Mouse (Mus musculus) spleen, adult 12 weeks (tissue): ENCODE measurements at regions not wholly inside any gene's neighbourhood (a gene's known extent, or its start where the extent isn't known, plus 50 kb on each side); places are given as distances from the start of the nearest gene placed in this dataset.
"Not testable (repeated sequence)": the region's sequence is repeated elsewhere in the genome, so short reads cannot be mapped to it uniquely, and the experiment has no call there.

Experiments
- DNase-seq: peaks from one replicate; pipeline ENCODE4 v3.0.0; 2022; ENCODE audit warnings: low spot score

DNA sequence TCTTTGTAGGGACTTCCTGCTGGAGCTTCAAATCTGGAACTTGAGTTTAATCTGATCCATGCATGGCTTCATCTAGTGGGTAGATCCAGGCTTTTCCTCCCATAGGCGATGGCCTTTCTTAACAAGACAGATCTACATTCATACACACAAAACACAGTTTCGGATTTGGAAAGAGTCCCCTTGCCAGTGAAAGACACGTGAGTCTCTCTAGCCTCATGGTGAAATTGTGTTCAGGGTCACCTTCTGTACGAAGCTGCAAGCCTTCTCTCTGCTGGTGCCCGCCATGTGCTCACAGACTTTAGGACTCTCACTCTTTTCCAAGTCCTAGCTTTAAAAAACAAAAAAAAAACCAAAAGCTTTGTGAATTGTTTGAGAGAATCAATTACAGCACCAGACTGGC is 51.4 kb upstream of the Dlx2 start:
- no peak for DNase-seq

DNA sequence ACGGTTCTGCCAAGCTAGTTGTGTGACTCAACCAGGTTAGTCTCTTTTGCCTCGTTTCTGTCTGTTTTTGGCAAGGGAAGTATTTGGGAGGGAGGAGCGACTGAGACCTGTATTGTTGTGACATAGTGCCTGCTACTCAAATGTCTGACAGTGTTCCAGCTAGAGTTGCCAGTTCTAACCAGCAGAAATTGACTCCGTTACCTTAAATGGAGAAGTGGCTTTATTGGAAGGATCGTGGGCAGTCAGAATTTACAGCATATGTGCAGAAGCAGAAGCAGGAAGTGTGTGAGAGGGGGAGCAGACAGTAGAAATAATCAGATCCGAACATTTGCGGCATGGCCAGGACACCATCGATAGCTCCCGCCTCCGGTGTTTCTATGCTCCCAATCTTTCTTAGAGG is 51.8 kb upstream of the Dlx2 start:
- DNase-seq: no peak

DNA sequence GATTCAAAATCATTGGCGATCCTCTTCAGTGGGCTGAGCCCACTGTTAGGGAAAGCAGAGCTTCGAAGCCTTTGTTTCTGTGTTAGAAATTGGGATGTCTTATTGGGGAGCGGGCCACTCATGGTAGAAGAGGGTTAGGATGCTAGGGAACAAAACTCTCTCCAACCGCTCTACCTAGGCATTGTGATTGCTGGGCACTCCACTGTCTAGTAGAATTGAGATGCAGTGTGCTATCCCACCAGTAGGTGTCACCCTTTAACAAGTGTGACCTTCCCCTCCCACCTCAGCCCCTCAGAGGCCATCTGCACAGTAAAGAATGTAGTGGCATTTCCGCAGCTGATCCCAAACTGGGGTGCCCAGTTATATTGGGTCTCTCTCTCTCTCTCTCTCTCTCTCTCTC is 52.2 kb upstream of the Dlx2 start:
- peak; percentile 39 for DNase-seq

DNA sequence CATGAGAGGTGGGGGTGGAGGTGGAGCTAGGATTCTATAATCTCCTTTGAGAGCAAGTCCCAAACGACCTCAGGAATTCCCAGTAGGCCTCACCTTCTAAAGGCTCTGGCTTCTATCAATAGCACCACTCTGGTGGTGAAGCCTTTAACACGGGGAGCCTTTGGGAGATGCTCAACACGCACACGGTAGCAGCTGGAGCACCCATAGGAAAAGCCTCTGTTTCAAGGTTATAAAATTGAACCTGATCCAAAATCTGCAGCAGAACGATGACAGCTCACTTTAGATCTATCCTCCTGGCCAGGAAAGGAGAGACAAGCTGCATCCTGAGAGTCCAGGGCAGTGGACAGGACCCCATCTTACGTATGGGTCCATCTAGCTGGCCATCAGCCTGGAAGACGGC is 53.7 kb upstream of the Dlx2 start:
- no peak for DNase-seq

DNA sequence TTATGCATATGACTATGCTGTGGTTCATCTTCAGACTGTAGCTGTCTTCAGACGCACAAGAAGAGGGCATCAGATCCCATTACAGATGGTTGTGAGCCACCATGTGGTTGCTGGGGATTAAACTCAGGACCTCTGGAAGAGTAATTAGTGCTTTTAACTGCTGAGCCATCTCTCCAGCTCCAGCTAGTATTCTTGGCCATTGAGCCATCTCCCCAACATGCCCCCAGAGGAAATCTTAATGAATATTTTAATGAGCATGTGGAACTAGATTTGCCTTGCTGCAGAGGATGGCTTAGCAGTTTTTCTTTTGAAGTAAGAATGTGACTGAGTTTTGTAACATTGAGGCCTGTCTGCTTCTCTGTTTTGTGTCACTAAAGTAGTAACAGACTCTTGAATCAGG is 54.4 kb upstream of the Dlx2 start:
- DNase-seq: no peak

DNA sequence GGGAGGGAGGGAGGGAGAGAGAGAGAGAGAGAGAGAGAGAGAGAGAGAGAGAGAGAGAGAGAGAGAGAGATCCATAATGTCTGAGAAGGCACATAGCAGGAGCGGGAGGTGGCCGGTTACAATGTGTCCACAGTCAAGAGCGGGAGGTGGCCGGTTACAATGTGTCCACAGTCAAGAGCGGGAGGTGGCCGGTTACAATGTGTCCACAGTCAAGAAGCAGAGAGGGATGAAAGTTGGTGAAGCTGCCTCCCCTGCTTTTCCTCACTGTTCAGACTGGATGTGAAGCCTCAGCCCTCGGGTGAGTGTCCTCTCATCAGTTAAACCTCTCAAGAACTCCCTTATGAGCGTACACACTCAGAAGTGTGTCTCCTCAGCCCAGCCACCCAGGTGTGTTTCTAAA is 57.2 kb upstream of the Dlx2 start:
- DNase-seq: not testable (repeated sequence)

DNA sequence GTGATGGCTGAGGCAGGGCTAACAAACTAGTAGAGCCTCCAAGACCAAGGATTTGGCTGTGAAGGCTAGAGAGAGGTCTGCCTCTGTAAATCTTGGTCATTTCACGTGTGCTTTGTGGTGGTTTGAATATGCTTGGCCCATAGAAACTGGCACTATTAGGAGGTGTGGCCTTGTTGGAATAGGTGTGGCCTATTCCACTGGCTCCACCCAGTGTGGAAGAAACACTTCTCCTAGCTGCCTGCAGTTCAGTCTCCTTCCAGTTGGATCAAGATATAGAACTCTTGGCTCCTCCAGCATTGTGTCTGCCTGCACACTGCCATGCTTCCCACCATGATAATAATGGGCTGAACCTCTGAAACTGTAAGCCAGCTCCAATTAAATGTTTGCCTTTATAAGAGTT is 59.1 kb upstream of the Dlx2 start:
- DNase-seq: no peak

DNA sequence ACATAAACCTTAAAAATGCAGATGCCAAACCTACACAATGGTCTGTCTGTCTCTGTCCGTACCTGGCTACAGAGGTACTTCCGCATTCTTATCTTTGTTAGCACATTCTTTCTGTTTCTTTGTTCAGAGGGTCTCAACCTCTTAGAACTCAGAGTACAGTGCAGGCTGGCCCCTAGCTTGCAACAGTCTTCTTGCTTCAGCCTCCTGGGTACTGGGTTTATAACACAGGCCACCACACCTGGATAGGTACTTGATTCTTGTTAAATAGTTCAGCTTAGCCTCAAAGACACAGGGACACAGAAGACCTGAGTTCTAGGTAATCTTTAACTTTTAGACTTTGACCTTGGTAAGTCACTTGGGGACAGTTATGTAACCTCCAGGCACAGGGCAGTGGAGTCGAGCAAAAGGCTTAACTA is 60.5 kb upstream of the Dlx2 start:
- DNase-seq: no peak

DNA sequence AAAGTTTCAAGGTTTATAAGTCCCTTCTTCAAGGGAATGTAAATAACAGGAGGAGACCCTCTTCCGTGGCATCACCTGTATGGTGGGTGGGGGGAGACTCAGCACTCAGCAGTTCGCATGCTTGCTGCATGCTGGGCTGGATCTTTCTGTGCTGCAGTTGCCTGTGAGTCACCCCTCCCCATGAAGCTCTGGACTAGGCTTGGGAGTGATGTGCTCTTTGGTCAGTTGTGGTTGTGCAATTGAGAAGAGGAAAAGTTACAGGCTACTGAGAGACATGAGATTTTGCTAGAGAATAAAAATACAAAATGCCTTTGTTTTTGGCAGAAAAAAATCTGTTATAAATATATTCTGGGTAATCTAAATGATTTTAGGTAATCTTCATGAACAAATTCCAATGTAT is 66.7 kb upstream of the Dlx2 start:
- DNase-seq: no peak

DNA sequence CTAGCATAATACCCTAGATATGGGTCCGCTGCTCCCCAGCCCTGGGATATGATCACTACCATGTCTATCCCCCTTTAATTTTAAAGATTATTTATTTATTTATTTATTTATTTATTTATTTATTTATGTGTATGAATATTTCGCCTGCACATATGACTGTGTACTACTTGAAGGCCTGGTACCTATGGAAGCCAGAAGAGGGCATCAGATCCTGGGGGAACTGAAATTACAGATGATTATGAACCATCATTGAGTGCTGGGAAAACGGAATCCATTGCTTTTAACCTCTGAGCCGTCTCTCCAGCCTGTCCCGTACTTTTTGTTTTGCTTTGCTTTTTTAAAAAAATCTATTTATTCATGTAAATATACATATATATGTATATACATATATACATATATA is 70.0 kb upstream of the Dlx2 start:
- no peak for DNase-seq

DNA sequence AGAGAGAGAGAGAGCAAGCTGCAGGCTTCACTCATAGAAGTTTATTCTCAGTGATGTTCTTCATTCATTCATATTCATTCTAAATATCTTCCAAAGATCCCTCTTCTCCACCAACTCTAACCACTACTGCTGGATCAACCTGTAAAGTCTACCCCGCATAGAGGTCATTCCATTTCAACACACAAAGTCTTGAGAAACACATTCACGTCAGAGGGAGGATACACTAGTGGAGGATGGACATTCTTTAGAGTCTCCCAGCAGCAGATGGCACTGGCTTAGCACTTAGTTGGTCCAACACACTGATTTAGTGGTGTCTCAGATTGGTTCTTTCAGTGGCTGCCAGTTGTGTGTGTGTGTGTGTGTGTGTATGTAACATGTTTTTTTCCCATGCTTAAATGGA is 74.9 kb upstream of the Dlx2 start:
- no peak for DNase-seq

DNA sequence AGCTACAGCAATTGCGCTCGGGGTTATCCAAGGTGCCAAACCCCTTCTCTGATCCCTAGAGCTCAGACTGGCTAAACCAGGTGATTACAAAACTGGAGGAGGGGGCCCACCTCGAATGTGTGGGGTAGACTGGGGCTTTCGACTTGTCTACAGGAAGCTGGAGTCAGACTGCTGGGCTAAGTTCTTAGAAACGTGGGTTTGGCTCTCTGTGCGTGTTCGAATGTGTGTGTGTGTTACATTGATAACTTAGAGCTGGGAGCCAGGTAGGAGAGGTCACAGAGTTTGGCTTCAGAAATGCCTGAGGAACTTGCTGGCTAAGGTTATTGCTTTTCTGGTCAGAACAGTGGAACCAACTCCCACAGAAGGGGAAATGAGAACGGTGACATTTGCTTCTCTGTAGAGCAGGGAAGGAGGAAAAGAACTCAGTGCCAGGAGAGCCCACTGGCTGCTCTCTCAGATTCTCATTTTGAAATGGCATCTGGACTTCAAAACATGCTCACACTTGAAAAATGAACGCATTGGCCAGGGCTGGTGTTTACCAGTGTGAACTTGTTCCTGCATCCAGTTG is 76.1 kb upstream of the Dlx2 start:
- no peak for DNase-seq

DNA sequence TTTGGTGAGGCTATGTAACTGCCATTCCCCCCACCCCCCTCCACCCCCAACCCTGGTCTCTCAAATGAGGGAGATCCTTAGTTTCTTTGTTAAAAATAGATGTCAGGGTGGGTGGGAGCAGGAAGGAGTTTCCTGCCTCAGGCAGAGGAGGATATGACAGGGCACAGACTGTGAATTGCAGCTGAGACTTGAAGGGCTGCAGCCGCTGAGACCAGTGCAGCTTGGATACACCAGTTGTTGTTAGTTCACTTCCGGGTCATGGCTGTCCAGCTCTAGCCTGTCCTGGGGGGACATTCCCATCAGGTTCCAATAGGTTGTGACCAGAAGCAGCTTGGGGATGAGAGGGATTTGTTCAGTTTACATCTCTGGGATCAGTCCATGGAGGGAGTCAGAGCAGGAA is 76.6 kb upstream of the Dlx2 start:
- DNase-seq: no peak

DNA sequence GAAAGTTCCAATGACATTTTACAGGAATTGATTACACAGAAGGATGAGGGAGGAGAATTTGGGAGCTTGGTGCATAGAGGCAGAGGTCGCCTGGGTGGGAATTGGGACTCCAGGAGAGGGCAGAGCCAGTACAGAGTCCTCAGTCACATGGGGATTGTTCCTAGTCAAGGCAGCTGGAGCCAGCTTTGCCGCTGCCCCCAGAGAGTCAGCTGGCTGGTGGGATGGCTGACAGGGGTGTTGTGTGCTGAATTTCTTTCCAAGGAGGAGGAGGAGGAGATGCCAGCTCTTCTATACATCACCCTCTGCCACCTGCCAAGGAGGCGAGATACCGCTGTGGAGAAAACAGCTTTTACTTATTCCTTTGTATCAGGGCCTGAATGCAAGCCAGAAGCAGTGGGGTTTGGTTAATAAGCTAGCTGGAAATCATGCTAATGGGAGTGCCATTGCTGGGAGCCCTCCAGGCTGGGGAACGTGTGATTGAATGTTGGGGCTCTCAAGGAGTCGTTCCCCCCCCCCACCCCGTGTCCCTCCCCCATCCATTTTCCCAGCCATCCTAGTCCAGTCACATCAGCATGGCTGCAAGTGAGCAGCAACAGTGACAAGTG is 78.8 kb upstream of the Dlx2 start:
- no peak for DNase-seq

DNA sequence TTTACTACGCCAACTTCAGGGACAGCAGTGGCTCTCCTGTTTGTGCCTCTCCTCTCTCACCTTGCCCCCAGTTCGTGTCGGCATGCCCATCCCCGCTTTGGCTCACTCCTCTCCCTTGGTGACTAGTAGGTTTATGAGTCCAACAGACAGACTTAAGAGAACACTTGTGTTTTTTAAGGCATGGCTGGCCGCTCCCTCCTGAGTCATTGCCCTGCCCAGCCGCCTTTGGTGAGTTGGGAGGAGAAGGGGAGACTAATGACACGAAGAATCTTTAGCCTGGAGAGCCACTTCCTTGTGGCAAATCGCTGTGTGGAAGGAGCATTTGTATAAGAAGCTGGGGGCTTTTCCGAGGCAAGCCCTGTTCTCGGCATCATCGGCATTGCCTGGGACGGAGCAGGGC is 79.8 kb upstream of the Dlx2 start:
- DNase-seq: no peak

DNA sequence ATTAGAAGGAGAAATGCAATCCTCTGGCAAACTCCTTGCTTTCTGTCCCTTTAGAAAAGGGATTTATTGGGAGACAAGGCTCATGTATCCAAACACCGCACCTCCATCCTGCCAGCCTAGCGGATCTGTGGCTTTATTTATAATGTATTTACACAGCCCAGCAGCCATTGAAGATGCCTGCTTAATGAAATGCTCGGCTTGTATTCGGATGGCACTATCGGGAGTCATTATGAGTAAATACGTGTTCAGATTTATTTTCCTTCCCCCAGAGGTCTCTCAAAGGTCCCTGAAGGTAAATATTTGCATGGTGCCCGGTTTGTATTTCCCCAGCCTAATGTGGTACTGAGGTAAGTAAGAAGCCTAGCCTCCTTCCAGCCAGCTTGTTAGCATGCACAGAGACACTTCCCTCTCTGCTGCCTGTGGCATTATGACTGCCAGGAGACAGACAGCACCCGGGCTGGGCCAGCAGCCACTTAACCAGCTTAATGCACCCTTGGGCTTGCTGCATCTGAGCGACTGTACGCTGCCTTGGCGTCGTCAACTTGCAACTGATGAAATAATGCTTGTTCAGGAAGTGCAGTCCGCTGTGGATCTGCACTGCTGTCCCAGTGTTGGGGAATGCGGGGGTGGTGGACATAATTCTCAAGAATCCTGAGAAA is 80.7 kb upstream of the Dlx2 start:
- no peak for DNase-seq

DNA sequence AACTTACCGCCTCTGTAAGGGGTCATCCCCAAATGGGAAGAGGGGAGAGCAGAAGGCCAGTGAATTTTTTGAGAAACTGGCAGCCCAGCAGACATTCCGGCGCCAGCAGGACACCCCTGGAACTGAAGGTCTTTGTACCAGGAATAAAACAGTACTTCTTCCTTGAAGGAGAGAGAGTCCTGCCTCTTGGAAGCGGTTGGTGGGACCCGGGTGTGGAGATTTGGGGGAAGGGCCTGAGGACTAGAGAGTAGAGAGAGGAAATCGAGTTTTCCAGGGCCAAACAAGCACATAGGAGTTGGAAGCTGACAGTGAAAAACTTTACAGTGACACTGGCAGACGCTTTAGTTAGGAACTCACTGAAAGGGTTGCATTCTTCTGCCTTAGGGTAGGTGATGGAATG is 82.3 kb upstream of the Dlx2 start:
- DNase-seq: no peak

DNA sequence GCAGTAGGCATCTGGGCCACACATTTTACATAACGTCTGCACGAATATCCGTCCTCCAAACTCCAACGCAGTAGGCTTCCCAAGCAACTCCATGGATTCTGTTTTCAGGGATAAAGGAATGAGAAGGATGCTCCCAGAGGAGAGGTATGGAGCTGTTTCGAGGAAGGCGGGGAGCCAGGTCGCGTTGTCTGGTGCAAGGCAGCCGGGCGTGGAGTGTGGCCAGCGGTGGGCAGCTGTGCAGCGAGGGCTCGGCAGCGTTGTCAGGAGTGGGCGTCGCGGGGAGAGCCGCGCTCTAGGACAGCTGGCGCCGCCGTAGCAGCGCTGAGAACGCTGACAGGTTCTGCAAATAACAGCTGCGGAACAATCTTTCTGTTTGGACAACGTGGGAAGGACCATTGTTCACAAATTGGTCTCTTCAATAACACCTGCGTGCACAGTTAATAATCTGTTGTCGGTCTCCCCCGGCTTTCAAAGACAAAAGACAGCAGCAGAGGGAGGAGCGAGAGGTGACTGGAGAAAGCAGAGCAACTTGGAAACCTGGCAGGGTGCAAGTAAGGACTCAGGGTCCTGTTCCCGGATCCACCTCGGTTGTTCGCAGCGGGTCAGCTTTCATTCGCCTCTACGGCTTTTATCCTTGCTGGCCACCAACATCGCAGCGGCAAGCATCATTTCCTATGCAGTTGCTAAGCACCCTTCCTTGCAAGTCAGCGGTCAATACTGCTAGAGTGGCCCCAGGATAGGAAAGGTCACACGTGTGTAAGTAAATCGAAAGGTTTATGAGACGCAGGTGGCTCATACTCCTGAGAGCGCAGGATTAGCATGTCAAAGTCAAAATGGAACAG is 83.0 kb upstream of the Dlx2 start:
- DNase-seq: no peak

DNA sequence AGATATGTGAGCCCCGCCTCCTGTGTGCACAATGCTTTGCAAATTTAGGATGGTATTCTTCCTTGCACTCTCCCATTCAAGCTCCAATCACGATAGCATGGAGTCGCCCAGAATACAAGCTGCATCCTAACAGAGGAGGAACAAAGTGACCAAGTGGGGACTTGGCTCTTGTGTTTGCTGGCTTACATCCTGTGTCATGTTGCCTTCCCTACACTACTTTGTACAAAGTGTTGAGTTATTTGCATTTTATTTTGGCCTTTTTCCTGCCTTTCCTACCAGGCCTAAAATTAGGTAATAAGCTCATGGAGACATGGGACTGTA is 83.5 kb upstream of the Dlx2 start:
- no peak for DNase-seq

DNA sequence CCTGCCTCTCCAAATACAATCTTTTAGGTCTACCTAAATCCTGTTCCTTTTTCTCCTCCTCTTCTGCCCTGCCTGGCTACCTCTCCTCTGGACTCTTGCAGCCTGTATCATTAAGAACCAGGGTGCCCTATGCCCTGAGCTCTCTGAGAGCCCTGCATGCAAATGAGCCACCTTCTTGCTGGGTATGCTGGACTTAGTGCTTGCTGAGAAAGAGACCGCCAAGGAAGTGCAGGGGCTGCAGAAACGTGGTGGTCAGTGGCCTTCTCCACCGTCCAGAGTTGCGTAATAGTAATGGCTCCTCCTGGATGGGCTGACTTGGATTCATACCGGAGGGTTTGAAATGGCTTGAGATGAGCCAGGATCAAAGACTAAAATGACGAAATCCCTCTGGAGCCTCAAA is 86.9 kb upstream of the Dlx2 start:
- DNase-seq: no peak

DNA sequence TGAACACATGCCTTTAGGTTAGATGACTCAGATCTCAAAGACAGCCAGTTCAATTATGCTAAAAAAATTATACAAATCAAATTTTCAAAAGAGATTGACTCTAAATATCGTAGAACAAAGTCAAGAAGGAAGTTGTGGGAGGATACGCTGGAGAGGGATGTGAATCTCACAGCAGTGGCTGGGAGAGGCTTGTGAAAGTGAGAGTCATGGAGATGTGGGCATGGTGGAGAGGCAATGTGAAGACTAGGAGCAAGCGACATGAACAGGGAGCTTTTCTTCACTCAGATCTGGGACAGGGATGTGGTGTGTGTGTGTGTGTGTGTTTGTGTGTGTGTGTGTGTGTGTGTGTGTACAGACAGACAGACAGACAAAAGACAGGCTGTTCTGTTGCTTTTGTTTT is 87.9 kb upstream of the Dlx2 start:
- no peak for DNase-seq

DNA sequence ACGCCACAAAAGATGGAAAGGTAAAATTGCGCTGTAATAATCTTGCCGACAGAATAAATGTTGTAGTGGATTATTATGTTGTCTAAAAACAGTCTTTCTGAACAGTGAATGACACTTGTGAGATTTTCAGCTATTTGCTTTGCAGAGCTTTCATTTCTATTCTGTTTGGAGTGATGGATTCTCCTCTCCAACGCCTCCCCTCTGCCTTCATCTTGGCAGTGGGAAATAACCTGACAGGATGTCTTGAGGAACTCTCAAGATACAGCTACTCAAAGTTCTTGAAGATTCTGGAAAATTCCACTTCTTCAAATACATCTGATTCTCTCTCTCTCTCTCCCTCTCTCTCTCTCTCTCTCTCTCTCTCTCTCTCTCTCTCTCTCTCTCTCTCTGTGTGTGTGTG is 89.6 kb upstream of the Dlx2 start:
- DNase-seq: no peak

DNA sequence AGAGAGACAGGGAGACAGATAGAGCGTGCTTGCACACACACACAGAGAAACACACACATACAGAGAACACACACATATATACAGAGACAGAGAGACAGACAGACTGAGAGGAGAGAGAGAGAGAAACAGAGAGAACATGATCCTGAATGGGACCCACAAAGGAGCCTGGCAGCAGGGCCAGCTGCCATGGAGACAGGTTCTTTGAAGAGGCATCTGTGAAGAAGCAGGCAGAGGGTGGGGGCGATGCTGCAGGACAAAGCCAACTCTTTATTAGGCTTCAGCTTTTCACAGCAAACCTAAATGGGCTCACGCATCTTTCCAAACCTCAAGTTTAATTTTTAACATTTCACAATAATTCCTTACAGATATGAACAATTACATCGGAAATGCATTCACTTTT is 90.0 kb upstream of the Dlx2 start:
- DNase-seq: no peak
